Mouse (Mus musculus) ES-E14 (cell line): ENCODE data around the gene Nkx2-3.

ENCODE experiments used
- CHD2 ChIP-seq: IDR thresholded peaks from 2 replicates; pipeline ENCODE4 v1.6.1; 2014; ENCODE audit warnings: mild to moderate bottlenecking, low read depth, low read length, inconsistent platforms
- HCFC1 ChIP-seq: IDR thresholded peaks from 2 replicates; pipeline ENCODE4 v1.6.1; 2012; ENCODE audit warnings: low read length, inconsistent platforms, borderline replicate concordance; ENCODE audit not compliant: insufficient read depth
- MAFK ChIP-seq: IDR thresholded peaks from 2 replicates; pipeline ENCODE4 v1.6.1; 2014; ENCODE audit warnings: mild to moderate bottlenecking, low read depth, low read length, inconsistent platforms; ENCODE audit not compliant: insufficient read depth
- ZC3H11A ChIP-seq: IDR thresholded peaks from 2 replicates; pipeline ENCODE4 v1.6.1; 2012; ENCODE audit warnings: low read depth, mild to moderate bottlenecking, inconsistent platforms, low read length, borderline replicate concordance
- ZNF384 ChIP-seq: IDR thresholded peaks from 2 replicates; pipeline ENCODE4 v1.6.1; 2012; ENCODE audit warnings: low read depth, low read length, inconsistent platforms

GRCm38 (mm10) chr19:43662176-43662967 is 50.2 kb downstream of the Nkx2-3 start:
- TF ChIP-seq MAFK (no peak), ZC3H11A (no peak), ZNF384 (peak; percentile 87), HCFC1 (no peak), CHD2 (no peak)
